Mouse (Mus musculus) inflammation-experienced regulatory T-cells, adult 16 weeks (primary cell): Measurements from ENCODE around the gene Mri1. TPM values are rescaled to one million over a fixed set of nuclear protein-coding genes. Genes with fewer than 3 reads are reported as not detected.

Experiments
- polyA plus RNA-seq: library from polyadenylated mRNA; unstranded; fragments of 100-300 nt; shearing (Covaris generic); gene quantifications from one replicate; pipeline ENCODE4 v1.2.1, GENCODE M21; 2017

Mri1 gene
- 30.3 TPM for polyA plus RNA-seq

DNA sequence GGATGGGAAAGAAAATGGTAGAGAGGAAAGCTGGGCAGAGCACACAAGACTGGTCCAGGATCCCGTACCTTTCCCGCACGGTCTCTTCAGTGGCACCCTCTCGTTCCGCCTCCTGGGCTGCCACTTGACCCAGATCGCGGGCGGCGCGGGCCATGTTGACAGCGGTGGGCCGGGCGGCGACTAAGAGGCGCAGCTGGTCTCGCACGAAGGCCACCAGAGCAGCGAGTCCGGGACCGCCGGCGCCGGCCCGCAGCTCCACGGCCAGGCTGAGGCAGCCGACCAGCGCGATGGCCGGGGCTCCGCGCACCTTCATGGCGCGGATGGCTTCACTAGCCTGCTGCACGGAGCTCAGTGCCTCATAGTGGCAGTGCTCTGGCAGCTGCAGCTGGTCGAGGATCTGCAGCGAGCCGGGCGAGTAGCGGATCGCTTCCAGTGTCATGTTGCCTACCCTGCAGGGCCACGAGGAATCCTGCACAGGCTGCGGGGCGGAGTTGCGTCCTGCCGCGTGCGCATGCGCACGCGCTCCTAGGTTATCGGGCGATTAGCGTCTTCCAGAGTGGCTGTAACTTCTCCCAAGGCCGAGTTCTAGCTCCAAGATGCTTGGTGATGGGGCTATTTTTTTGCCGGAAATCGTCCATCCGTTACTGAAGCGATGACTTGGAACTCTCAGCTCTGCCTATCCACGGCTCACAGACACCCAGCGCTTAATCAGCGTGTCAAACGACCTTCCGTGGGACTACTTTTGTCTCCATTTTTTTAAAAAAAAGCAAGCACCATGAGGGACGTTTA lies at the start of gene Mri1:
TSS of gene Mri1 (minus strand) at position 505 of the 789 bp plus-strand sequence.

DNA sequence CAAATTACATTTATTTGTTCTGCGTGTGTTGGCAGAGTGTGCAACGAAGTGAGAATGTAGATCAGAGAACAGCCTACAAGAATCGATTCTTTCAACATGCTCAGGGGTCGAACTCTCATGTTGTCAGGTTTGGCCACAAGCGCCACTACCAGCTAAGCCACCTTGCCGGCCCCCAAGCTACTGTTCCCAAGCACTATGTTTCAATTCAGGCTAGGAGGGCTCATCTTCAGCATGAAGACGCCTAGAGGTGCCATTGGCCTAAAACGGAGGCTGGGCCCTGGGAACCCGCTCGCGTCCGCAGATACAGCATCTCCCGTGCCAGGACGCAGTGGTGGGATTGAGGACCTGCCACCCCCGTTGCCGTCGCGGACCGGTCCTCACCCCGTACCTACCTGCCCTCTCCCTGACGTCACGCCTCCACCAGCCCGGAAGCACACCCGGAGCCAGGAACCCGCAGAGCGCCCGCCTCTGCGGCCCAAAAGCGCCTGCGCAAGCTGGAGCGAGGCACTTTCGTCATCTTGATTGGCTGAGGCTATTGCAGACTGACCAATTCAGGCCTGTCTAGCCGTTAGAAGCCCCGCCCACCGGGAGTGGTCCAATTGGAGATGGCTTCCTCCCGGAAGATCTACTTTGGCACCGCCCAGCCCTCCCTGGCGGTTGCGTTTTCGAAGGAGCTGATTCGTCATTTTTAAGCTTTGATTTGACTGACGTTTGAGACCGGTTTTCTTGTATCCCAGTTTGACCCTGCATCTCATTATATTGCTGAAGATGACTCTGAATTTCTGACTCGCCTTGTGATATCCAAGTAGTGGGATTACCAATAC lies 13.0 kb upstream of the Mri1 start, which contains the start of gene Ccdc130:
TSS of gene Ccdc130 (minus strand) at position 431 of the 824 bp plus-strand sequence.

DNA sequence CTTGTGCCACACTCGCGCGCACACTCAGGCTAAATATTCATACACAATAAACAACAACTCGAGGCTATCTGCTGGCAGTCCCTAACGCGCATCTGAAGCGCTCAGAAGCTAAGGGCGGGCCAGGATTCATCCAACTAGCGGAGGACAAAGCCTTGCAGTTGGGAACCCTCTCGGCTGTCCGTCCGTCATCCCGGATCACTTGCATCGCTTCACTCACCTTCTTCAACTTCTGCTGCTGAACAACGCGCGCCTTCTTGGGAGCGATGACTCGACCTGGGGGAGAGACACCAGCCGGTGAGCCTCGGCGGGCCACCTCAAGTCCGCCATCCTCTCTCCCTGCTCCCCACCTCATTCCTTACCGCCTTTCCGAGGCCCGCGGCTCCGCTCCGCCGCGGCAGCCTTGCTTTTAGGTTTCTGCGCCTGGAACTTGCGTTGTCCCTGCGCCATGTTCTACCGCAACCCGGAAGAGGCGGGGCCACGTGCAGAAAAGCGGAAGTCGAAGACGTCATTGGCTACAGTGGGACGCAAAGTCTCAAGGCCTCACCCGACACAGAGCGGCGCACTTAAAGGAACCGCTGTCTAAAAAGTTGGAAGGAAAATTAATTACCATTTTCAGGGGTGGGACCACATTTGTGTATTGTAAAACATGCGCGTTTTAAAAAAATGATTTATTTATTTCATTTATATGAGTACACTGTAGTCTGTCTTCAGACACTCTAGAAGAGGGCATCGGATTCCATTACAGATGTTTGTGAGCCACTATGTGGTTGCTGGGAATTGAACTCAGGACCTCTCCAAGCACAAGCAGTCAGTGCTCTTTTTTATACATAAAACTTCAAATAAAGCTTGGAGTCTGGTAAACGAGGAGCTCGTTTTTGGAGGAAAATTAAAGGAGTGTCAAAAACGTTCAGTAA lies 7.6 kb downstream of the Mri1 start, which contains the start of gene D8Ertd738e:
TSS of gene D8Ertd738e (minus strand) at position 463 of the 914 bp plus-strand sequence.

DNA sequence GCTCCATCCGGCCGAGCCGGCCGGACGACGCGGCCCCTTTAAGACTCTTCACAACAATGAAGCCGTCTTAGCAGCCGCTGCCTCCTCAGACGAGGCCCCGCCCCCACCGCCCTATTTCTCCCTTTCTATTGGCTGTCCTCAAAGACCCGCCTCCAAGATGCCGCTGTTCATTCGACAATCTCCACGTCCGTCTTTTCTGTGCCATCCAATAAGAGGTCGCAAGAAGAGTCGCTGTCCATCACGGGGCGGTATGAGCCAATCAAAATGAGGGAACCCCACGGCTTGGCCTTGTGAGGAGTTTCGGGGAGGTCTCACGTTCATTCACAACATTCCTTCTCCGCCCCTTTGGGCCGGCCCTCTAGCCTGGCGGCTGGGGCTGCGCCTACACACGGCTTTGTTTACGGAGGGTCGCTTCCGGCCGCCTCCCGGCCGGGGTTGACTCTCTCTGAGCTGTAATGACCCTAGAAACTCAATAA lies 20.1 kb downstream of the Mri1 start, which contains the start of gene Zswim4:
TSS of gene Zswim4 (minus strand) at position 58 of the 476 bp plus-strand sequence.

Other genes with a start within 250 kb of the Mri1 start
- gene 2210011C24Rik, start 245.2 kb downstream of the Mri1 start, polyA plus RNA-seq: 1.0 TPM
- gene Palm3, start 235.9 kb downstream of the Mri1 start, polyA plus RNA-seq: 4.5 TPM
- gene Il27ra, start 214.7 kb downstream of the Mri1 start, polyA plus RNA-seq: 435 TPM
- 136 TPM for gene Rln3, start 212.3 kb downstream of the Mri1 start, polyA plus RNA-seq
- gene Gm10643, start 192.2 kb downstream of the Mri1 start, polyA plus RNA-seq: 0.98 TPM
- 45.8 TPM for gene Rfx1, start 190.5 kb downstream of the Mri1 start, polyA plus RNA-seq
- 28.9 TPM for gene Dcaf15, start 152.6 kb downstream of the Mri1 start, polyA plus RNA-seq
- 24.7 TPM for gene Podnl1, start 131.3 kb downstream of the Mri1 start, polyA plus RNA-seq
- gene Cc2d1a, start 109.4 kb downstream of the Mri1 start, polyA plus RNA-seq: 63.0 TPM
- gene 4930432K21Rik, start 109.3 kb downstream of the Mri1 start, polyA plus RNA-seq: 2.4 TPM
- not detected for gene Nanos3, start 72.1 kb downstream of the Mri1 start, polyA plus RNA-seq
- gene Zswim4, start 20.3 kb downstream of the Mri1 start, polyA plus RNA-seq: 7.1 TPM
- gene D8Ertd738e, start 7.6 kb downstream of the Mri1 start, polyA plus RNA-seq: 255 TPM
- 43.7 TPM for gene Ccdc130, start 13.1 kb upstream of the Mri1 start, polyA plus RNA-seq
- 8.8 TPM for gene Cacna1a, start 131.1 kb upstream of the Mri1 start, polyA plus RNA-seq